Mouse (Mus musculus) liver (tissue): ENCODE measurements around the gene Nabp2.

Experiments
- DNase-seq: peaks from one replicate; pipeline ENCODE4 v3.0.0-alpha.2; 2020; ENCODE audit warnings: mixed read lengths

Nabp2 gene

GRCm38 (mm10) chr10:128380565-128380964 is 30.7 kb downstream of the Nabp2 start:
- peak; percentile 66 for DNase-seq

DNA sequence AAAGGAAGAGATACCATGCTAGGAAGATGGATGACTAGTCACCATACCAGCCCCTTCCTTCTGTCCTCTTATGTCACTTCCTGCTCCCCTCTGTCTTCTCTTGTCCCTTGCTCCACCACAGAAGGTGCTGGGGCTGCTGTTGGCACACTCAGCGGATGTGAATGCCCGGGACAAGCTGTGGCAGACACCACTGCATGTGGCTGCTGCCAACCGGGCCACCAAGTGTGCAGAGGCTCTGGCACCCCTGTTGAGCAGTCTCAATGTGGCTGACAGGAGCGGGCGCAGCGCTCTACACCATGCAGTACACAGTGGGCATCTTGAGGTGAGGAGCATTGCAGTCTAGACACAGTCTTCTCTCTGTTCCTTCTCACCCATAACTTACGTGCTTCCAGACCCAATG is 32.0 kb downstream of the Nabp2 start:
- no peak for DNase-seq

DNA sequence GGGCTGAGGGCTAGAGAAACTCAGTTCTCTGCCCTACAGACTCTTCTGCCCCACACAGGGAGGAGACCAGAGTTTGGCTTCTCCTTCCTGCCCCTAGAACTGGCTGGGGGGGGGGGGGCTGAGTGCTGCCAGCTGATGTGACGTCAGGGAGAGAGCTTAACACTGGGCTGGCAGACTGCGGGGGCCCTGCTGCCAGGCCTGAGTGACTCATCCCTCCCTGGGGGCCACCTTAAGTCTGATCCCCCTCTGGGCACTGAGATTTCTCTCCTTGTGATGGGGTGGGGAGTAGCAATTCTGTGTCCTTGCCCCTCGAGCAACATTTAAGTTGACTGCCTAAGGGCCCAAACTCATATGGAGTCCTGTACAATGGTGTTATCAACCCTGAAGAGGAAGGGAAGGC is 32.8 kb downstream of the Nabp2 start:
- DNase-seq = no peak

- DNase-seq = no peak
These were observed 33.3 kb downstream of the Nabp2 start for GRCm38 (mm10) chr10:128377940-128378448.

DNA sequence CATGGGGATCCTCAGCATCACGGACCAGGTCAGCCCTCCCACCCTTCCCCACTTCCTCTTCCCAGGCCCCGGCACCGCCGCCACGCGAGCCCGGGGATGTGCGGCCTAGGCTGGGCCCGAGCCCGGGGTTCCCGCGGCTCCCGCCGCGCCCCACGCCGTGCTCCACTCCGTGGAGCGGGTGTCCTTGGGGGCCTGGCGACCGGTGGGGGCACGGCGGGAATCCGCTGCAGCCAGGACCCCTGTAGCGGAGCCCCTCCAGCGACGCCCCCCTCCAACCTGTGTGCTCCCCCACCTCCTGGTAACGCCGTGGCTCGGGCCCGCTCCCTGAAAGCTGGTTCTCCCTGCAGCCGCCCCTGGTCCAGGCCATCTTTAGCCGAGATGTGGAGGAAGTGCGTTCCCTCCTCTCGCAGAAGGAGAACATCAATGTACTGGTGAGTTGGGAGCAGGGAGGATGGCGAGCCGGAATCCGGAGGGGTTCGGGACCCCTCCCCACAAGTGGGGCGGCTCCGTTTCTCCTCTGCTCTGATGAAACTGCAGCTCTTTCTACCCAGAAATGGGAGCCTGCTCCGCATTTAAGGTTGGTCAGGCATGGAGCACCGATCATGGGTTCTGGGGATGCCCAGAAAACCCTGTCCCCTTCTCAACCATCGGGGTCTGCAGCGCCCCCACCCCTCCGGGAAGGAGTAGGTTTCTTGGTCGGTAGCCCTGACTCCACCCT is 33.9 kb downstream of the Nabp2 start:
- peak; percentile 56 for DNase-seq

DNA sequence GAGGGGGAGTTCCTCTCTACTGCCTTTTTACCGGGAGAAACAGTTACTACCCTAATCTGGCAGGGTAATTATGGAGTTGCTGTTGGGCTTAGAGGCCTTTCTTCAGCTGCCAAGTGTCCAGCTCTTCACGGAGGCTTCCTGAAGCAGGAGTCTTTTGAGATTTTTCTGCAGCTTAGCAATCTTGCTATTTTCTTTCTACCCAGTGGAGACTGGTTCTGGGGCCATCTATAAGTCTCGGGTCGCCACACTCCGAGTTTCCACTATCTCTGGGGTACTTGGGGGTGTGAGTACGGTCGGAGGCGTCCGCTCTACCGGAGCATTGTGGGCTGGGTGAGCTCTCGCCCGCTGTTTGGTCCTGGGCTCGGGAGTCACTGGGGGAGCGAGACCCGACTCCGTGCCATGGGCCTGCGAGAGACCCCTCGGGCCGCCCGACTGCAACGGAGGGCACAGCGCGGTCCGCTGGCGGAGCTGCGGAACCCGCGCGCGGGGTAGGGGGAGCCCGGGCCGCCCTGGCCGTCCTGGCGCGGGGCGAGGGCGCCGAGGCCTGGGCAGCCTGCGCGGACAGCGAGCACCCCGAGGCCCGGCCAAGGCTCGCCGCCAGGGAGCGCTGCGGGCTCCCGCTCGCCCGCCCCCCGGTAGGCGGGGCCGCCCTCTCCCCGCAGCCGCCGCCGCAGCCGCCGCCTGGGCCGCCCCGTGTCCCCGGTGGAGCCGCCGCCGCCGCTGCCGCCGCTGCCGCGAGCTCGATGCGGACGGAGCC is 34.7 kb downstream of the Nabp2 start, which contains the start of gene Ankrd52:
Ankrd52 (plus strand) TSS at position 661 of the 757 bp plus-strand sequence.
- DNase-seq = peak; percentile 89

DNA sequence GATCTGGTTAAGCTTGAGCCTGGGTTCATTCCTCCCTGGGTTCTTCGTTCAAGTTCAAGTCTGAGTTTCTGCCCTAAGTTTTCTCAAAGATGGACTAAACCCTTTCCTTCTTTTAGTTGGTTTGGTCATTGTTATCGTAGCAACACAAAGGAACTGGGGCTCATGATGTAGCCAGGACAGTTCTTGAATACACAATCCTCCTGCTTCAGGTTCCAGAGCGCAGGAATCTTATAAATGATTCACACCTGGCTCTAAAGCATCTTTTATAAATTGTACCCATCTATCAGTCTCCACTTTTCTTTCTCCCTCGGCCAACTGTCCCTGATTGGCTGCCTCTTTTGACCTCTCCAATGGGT is 35.2 kb downstream of the Nabp2 start:
- no peak for DNase-seq

DNA sequence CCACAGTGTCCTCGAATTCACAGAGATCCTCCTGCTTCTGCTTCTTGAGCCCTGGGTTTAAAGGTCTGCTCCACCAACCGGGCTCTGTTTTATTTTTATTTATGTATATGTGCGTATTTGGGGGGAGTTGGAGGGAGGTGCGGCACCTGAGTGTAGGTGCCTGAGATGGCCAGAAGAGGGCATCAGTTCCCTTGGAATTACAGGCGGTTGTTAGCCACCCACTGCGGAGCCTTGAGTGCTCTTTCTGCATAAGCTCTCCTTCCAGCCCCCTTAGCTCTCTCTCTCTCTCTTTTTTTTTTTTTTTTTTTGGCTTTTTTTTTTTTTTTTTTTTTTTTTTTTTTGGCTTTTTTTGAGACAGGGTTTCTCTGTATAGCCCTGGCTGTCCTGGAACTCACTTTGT is 36.9 kb downstream of the Nabp2 start:
- peak; percentile 41 for DNase-seq

GRCm38 (mm10) chr10:128372989-128373748 is 38.1 kb downstream of the Nabp2 start:
- peak; percentile 38 for DNase-seq

GRCm38 (mm10) chr10:128372142-128372541 is 39.1 kb downstream of the Nabp2 start:
- DNase-seq = no peak

DNA sequence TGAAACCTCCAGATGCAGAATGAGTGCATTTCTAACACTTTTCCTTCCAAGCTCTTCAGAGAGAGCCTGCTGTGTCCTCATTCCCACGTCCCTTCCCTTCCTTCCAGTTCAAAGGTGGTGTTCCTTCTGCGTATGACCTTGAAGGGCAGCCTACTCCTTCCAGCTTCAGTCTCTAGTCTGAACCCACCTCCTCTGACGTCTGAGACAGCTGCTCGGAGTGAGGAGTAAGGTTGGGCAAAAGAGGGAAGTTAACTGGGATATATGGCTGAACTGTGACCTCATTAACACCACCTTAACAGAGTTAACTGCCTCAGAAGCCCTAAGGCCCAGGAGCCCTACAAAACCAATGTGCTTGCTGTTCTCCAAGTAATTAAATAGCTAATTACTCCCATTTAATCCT is 40.7 kb downstream of the Nabp2 start:
- DNase-seq = no peak

DNA sequence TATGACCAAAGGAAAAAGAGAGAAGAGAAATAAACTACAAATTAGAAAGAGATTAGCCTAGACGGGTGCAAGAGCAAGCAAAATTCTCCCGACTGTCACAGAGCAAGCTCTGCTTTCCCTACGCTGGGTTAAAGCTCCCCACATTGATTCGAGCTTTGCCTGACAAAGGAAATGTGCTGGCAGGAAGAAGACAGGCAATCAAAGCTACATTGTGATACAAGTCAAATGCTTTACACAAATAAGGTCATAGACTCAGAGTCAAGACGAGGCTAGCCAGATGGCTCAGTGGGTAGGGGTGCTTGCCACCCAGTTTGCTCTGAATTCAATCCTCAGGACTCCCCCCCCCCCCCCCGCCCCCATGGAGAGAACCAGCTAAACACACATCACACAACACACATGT is 41.3 kb downstream of the Nabp2 start:
- no peak for DNase-seq

GRCm38 (mm10) chr10:128369599-128369998 is 41.7 kb downstream of the Nabp2 start:
- DNase-seq = no peak

- DNase-seq = no peak
These were observed 42.1 kb downstream of the Nabp2 start for GRCm38 (mm10) chr10:128369218-128369543.

DNA sequence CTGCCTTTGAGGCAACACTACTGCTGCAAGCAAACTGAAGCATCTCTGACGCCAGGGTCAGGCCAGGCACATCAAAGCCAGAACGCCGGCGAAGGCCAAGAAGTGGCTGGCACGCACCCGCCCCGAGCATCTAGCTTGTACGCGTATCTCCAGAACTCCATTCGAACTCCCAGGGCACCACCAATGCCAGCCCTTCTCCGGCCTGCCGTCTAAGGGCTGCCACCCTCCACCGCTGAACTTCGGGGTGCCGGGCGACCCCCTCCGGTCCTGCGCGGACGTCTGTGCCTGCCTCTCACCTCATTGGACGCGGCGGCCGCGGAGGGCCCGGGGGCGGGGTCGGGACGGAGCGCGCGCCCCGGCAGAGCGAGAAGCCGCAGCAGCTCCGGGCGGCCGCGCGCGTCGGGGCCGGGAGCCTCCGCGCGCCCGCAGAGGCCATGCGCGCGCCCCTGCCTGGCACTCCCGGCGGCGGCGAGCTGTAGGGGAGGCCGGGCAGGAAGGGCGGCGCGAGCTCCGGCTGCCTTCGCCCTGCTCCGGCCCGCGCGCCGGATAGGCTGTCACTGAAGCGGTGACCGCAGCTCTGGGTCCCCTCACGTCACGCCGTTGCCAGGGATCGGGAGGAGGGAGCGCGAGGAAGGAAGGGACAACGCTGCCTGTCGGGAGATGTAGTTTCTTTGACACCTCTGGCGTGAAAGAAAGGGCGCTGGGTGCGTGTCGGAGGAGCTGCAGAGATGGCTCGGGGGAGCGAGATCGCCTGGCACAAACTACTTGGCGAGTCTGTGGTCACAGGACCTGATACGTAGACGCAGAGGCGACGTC is 42.7 kb downstream of the Nabp2 start, which contains the start of gene Coq10a:
Coq10a (minus strand) TSS at position 596 of the 816 bp plus-strand sequence.
- peak; percentile 88 for DNase-seq

- DNase-seq = no peak
These were observed 43.3 kb downstream of the Nabp2 start for GRCm38 (mm10) chr10:128367899-128368401.

GRCm38 (mm10) chr10:128362568-128362967 is 48.7 kb downstream of the Nabp2 start:
- no peak for DNase-seq

- no peak for DNase-seq
These were observed 49.5 kb downstream of the Nabp2 start for GRCm38 (mm10) chr10:128361836-128362235.

- no peak for DNase-seq
These were observed 52.1 kb downstream of the Nabp2 start for GRCm38 (mm10) chr10:128359226-128359625.

DNA sequence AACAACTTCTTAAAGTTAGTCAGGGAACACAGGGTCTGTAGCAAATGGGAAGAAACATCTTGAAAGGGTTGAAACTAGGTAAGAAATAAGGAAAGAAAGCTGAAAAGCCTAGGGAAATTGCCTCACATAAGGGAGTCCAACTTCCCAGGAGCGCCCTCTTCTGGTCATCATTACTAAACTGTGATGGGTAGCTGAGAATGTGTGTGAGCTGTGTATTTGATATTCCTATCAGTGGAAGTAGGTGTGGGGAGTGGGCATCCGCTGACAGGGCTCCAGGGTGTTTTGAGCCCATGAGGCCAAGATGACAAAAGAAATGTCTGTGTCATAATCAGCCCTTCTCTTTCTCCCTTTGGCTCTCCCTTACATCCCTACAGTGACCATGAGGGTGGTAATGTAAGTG is 52.5 kb downstream of the Nabp2 start:
- DNase-seq = peak; percentile 52
